Mouse (Mus musculus) midbrain, embryonic 11.5 days (tissue): Measurements from ENCODE around the gene Ccer2. TPM values are rescaled to one million over a fixed set of nuclear protein-coding genes. Genes with fewer than 3 reads are reported as not detected.

Experiments used
- ATAC-seq: fragments of 200-750 bp; cut with Nextera tagmentation; 2 replicates; pipeline ENCODE4 v1.8.0; 2017; ENCODE audit warnings: moderate TSS enrichment, moderate library complexity; ENCODE audit not compliant: low FRiP score
- DNase-seq: peaks from one replicate; pipeline ENCODE4 v3.0.0; 2015; ENCODE audit warnings: low spot score; ENCODE audit errors: missing footprints
- H3K27ac ChIP-seq: fragments of 300-500 bp; sonication (generic); 2 replicates; pipeline ENCODE4 v1.5.1; 2014; ENCODE audit warnings: low read depth, low read length
- H3K27me3 ChIP-seq: fragments of 300-500 bp; sonication (generic); 2 replicates; pipeline ENCODE4 v1.6.1; 2014; ENCODE audit warnings: mild to moderate bottlenecking, low read length, moderate library complexity, mixed read lengths; ENCODE audit not compliant: control insufficient read depth, insufficient read depth
- H3K36me3 ChIP-seq: fragments of 300-500 bp; sonication (generic); 2 replicates; pipeline ENCODE4 v1.6.1; 2014; ENCODE audit warnings: mild to moderate bottlenecking, low read length, moderate library complexity, mixed read lengths; ENCODE audit not compliant: control insufficient read depth, insufficient read depth
- H3K4me1 ChIP-seq: fragments of 300-500 bp; sonication (generic); 2 replicates; pipeline ENCODE4 v1.6.1; 2014; ENCODE audit warnings: low read length; ENCODE audit not compliant: control insufficient read depth, insufficient read depth
- H3K4me2 ChIP-seq: fragments of 300-500 bp; sonication (generic); 2 replicates; pipeline ENCODE4 v1.6.1; 2014; ENCODE audit warnings: mild to moderate bottlenecking, moderate library complexity
- H3K4me3 ChIP-seq: fragments of 300-500 bp; sonication (generic); 2 replicates; pipeline ENCODE4 v1.5.1; 2014; ENCODE audit warnings: low read depth, low read length
- H3K9ac ChIP-seq: fragments of 300-500 bp; sonication (generic); 2 replicates; pipeline ENCODE4 v1.6.1; 2014; ENCODE audit warnings: low read length
- H3K9me3 ChIP-seq: fragments of 300-500 bp; sonication (generic); 2 replicates; pipeline ENCODE4 v1.6.1; 2016; ENCODE audit warnings: low read length; ENCODE audit not compliant: control insufficient read depth
- WGBS: fragments of 180-500 bp; shearing (Covaris S2); extraction: QIAGEN DNeasy Blood & Tissue Kit; methylation state at CpG from one replicate; pipeline ENCODE4 v1.1.7; 2014; 5-methylcytosine and 5-hydroxymethylcytosine counted together
- polyA plus RNA-seq: library from polyadenylated mRNA; unstranded; fragments of >200 nt; fragmentation: Nextera tagmentation; extraction: Ambion mirVana; gene quantifications from 2 replicates; pipeline ENCODE4 v1.2.1, GENCODE M21; 2014

Ccer2 gene
- polyA plus RNA-seq, 1 experiment from 2014 or later: not detected

DNA sequence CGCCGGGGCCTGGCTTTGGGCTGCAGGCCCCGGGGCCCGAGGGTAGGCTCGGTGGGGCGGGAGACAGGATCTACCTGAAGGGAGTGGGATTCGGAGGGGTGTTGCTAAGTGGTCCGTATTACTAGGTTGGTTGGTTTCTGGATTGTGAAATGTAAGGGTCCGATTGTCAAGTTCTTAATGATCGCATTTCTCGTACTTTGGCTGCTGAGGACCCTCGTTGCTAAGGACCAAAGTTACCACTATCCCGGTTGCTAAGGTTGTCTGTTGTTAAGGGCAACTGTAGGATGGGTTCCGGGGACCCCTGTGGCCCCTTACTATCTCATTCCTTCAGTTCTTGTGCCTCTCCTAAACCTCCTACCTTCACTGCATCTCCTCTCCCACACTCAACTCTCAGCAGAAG, 10.9 kb downstream of the Ccer2 start:
- H3K27ac ChIP-seq: no peak overlapping the region
- peak; percentile 36 for ATAC-seq
- DNase-seq: peak; percentile 93

DNA sequence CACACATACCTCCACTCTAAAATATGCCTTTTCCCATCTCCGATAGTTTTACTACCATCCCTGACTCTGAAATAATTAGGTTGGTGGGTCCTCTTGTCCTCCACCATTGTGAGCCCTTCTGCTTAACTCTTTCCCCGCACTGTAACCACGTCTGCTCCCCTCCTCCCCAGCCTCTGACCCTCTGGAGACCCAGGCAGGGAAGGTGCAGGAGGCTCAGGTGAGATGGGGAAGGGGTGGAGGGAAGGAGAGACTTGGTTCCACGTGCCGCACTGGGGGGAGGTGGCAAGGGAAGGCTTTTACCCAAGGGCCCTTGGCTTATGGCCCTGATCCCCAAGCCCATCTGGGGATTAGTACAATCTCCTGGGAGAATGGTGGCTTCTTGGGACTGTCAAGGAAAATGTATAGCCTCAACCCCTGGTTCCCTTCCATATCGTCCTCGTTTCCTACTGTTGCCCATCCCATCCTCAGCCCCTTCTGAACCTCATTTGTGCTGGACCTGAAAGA, 11.5 kb downstream of the Ccer2 start, which contains the start of gene Nfkbib:
TSS of gene Nfkbib (minus strand) at position 51 of the 504 bp plus-strand sequence.
- Histone ChIP-seq H3K27ac (no peak within 1 kb of the TSS), H3K4me3 (peak within 1 kb of the TSS; percentile 78), H3K36me3 (no peaks in the 10 kb centered on the region), H3K4me2 (peak within 1 kb of the TSS; percentile 65), H3K27me3 (no peaks in the 10 kb centered on the region), H3K9me3 (no peaks in the 10 kb centered on the region), H3K4me1 (peaks cover 15% of the 10 kb centered on the region), H3K9ac (peak within 1 kb of the TSS; percentile 66)
- 63% methylated on average over 7 of the region's 7 CpGs for WGBS
- ATAC-seq (no peak), DNase-seq (no peak)

More for the DNA sequence above, 10.9 kb downstream of the Ccer2 start:
- peak overlapping the region; percentile 65 for H3K9ac ChIP-seq
- peaks cover 15% of the 10 kb centered on the region for H3K4me1 ChIP-seq
- no peaks in the 10 kb centered on the region for H3K36me3 ChIP-seq
- 3% methylated on average over 14 of the region's 14 CpGs for WGBS
- H3K9me3 ChIP-seq: no peaks in the 10 kb centered on the region
- H3K4me2 ChIP-seq: peak overlapping the region; percentile 59
- H3K4me3 ChIP-seq: peak overlapping the region; percentile 74
- H3K27me3 ChIP-seq: no peaks in the 10 kb centered on the region

DNA sequence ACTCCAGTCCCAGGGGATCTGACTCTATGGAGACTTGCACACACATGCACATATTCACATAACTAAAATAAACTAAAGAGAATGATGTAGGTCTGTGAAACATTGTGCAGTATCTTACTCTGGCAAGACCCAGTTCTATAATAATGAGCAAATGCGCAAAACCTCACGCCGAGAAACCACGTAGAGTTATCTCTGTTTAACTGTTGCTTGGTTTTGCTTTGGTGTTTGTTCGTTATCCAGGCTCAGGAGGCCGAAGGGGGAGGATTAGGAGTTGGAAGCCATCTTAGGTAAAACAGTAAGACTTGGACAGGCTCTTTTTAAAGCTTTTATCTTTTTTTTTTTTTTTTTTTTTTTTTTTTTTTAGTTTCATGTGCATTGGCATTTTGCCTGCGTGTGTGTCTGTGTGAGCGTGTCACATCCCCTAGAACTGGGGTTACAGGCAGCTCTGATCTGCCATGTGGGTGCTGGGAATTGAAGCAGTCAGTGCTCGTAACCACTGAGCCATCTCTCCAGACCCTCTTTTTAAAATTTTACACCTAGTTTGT, 13.5 kb downstream of the Ccer2 start:
- 94% methylated on average over 9 of the region's 9 CpGs for WGBS
- Histone ChIP-seq H3K27me3 (no peaks in the 10 kb centered on the region), H3K9me3 (no peaks in the 10 kb centered on the region), H3K4me1 (peaks cover 15% of the 10 kb centered on the region), H3K27ac (no peak overlapping the region), H3K4me3 (no peak overlapping the region), H3K9ac (no peak overlapping the region), H3K4me2 (no peak overlapping the region), H3K36me3 (no peaks in the 10 kb centered on the region)
- DNase-seq (no peak), ATAC-seq (no peak)

DNA sequence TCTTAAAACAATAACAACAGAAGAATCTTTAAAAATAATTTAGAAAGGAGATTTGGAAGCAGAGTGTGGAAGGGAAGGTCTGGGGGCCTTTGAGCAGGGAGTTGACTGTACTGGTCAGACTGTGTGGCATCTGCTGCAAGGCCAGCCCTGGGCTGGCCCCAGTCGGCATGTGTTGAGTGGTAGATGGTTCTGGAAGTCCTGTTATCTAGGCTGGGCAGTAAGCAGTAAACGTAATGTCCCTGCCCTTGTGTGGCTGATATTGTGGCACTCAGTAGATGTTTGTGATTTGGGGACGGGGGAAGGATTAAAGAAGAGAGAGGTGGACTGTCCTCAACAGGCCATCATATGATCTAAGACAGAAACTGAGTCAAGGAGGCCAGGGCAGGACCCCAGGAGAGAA, 14.3 kb downstream of the Ccer2 start:
- Histone ChIP-seq H3K4me2 (no peak overlapping the region), H3K4me3 (no peak overlapping the region), H3K36me3 (no peaks in the 10 kb centered on the region), H3K27me3 (no peaks in the 10 kb centered on the region), H3K9me3 (no peaks in the 10 kb centered on the region), H3K27ac (no peak overlapping the region), H3K9ac (no peak overlapping the region), H3K4me1 (peaks cover 14% of the 10 kb centered on the region)
- DNase-seq (no peak), ATAC-seq (no peak)
- 93% methylated on average over 3 of the region's 3 CpGs for WGBS

DNA sequence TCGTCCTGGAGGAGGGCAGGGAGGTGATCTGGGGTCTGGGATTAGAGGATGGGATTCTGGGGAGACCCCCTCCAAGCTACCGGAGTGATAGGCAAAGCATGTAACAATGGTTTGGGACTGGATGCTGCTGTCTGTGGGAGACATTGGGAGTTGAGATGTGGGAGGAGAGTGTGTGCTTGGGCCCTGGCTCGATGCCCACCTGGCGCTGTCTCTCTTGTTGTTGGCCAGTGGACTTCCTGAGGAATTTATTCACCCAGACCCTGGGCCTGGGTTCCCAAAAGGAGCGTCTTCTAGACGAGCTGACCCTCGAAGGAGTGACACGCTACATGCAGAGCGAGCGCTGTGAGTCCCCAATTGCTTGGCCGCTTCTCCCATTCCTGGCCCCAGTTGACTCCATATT, 15.9 kb downstream of the Ccer2 start:
- Histone ChIP-seq H3K27me3 (no peaks in the 10 kb centered on the region), H3K4me1 (peaks cover 8% of the 10 kb centered on the region), H3K36me3 (no peaks in the 10 kb centered on the region), H3K4me3 (no peak overlapping the region), H3K27ac (no peak overlapping the region), H3K9me3 (no peaks in the 10 kb centered on the region), H3K9ac (no peak overlapping the region), H3K4me2 (no peak overlapping the region)
- DNase-seq (no peak), ATAC-seq (no peak)
- 93% methylated on average over 11 of the region's 11 CpGs for WGBS

DNA sequence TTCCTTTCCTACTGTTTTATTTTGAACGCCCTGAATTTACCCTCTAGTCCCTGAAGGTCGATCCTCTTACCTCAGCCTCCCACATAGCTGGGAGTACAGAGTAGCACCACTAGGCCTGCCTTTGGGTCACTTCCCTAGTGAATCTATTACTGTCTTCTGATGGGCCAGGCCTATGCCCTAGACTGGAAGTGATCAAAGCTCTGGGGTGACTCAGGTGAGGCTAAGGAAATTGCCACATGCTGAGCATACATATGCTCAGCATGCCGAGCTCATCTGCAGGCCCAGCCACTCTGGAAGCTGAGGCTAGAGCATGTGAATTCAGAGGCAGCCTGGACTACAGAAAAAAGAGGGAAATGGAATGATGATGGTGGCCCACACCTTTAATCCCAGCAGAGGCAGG, 17.2 kb downstream of the Ccer2 start:
- H3K4me1 ChIP-seq: peaks cover 2% of the 10 kb centered on the region; the same call in 1 of the 2 replicates
- 0 out of 2 replicates have a peak, but pooled peaks cover 2% of the 10 kb centered on the region for H3K36me3 ChIP-seq
- H3K9ac ChIP-seq: no peak overlapping the region
- H3K27ac ChIP-seq: no peak overlapping the region
- ATAC-seq (no peak), DNase-seq (no peak)
- no peaks in the 10 kb centered on the region for H3K9me3 ChIP-seq
- no peak overlapping the region for H3K4me3 ChIP-seq
- H3K4me2 ChIP-seq: no peak overlapping the region
- WGBS: 85% methylated on average over 3 of the region's 3 CpGs
- H3K27me3 ChIP-seq: no peaks in the 10 kb centered on the region

DNA sequence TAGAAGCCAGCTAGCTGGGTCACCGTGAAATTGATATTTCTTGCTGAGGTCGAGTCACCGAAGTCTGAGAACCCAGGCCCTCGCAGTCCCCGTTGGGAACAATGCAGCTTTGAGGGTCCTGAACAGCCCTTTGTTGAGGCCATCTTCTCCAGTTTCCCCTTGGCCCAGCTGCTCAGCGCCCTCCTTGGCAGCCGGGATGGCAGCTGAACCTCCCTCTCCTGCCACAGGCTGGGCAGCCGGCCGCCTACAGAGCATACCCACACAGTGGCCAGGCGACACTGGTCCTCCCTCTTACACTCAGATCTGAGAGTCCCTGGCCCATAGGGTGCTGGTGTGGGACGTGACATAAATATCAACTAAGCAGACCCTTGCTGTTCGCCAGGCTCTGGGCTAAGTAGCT, 18.2 kb downstream of the Ccer2 start:
- no peak overlapping the region for H3K27ac ChIP-seq
- no peak for DNase-seq
- no peaks in the 10 kb centered on the region; the same call in 1 of the 2 replicates for H3K4me1 ChIP-seq
- no peak overlapping the region for H3K4me3 ChIP-seq
- no peaks in the 10 kb centered on the region for H3K9me3 ChIP-seq
- ATAC-seq: no peak
- H3K36me3 ChIP-seq: 0 out of 2 replicates have a peak, but pooled peaks cover 2% of the 10 kb centered on the region
- 76% methylated on average over 12 of the region's 12 CpGs for WGBS
- no peaks in the 10 kb centered on the region for H3K27me3 ChIP-seq
- no peak overlapping the region for H3K9ac ChIP-seq
- no peak overlapping the region for H3K4me2 ChIP-seq

DNA sequence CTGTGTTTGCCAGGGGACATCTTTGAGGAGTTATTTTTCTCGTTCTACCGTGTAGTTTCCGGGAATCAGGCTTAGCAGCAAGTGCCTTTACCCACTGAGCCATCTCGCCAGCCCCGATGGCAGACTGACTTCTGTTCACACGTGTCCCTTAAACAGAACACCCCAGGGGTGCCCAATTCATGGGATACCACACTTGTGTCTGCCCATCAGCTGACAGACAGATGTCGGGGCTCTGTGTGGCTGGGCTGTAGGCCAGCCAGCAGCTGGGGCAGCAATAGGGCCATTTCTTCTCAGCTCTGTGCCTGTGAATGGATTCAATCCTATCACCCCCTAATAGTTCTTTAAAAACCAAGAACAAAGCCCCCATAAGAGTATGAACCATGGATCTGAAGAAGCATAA, 19.2 kb downstream of the Ccer2 start:
- ATAC-seq: no peak
- WGBS: 89% methylated on average over 7 of the region's 7 CpGs
- Histone ChIP-seq H3K9me3 (no peaks in the 10 kb centered on the region), H3K27ac (no peak overlapping the region), H3K4me3 (no peak overlapping the region), H3K36me3 (0 out of 2 replicates have a peak, but pooled peaks cover 2% of the 10 kb centered on the region), H3K27me3 (no peaks in the 10 kb centered on the region), H3K4me2 (no peak overlapping the region), H3K4me1 (peaks cover under 1% of the 10 kb centered on the region), H3K9ac (no peak overlapping the region)
- no peak for DNase-seq

DNA sequence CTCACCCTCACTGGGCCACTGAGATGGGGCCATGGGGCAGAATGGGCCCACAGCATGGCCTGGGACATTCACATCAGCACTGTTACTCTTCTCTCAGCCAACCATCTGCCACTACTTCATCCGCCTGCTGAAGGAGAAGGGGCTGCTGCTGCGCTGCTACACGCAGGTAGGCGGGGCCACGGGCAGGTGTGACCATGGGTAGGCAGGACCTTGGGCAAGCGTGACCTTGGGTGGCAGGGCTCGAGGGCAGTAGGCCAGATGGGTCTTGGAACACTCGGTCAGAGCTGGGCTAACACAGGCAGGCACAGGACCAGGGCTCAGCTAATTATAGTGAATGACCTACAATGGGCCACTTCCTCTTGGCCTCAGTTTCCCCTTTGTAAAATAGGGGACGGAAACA, 22.9 kb downstream of the Ccer2 start:
- no peak for ATAC-seq
- 85% methylated on average over 9 of the region's 9 CpGs for WGBS
- 0 out of 2 replicates have a peak, but pooled peaks cover 2% of the 10 kb centered on the region for H3K36me3 ChIP-seq

More for the DNA sequence above, 22.9 kb downstream of the Ccer2 start:
- Histone ChIP-seq H3K9ac (no peak overlapping the region), H3K4me2 (no peak overlapping the region), H3K27ac (no peak overlapping the region), H3K4me3 (no peak overlapping the region), H3K27me3 (no peaks in the 10 kb centered on the region), H3K4me1 (peaks cover 4% of the 10 kb centered on the region), H3K9me3 (no peaks in the 10 kb centered on the region)
- no peak for DNase-seq
